Comparison of ENCODE assay signal across 8 mouse cellular contexts in the genomic region with DNA sequence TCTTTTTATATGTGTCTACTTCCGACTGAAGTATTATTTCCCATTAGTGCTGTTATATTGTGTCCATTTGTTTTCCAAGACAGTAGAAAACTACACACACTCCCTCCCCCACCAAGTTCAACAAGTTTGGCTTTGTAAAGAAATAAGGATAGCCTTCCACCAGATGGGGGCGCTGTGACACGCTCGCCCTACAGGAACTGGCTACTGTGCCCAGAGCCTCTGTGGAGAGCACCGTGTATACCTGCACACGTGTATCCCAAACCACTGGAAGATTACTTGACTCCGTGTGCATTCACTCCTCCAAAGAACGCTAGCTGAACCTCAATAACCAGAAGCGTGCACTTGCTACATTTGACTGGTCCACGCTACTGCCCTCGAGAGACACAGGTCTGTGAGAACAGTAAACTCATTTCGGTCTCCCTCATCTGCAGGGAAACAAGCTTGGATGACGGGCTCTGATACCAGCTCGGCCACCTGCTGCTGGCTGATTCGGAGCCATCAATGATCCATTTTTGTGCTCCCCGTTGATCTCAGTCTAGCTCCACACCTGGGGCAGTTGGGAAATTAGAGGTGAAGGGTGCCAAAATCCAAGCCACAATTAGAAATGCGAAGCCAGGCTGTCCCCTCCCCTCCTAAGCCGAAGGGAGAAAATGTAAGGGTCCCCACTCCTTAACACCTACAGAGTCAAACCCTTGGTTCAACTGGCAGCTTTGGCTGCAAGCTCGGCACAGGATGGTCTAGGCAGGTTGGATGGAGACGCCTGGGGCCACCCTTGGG. TPM values are rescaled to one million over a fixed set of nuclear protein-coding genes. Genes with fewer than 3 reads are reported as not detected.
DNase-seq lines count a peak whose midpoint lies in the region; ATAC-seq lines count a peak whose summit lies in the region.

A gene (plus strand): TSS at position 224 of the 777 bp plus-strand sequence.

- H3K27me3 ChIP-seq in embryonic facial prominence, embryonic 15.5 days, result 0 out of 2 replicates have a peak, but pooled peaks cover 8% of the 10 kb centered on the region
- peaks cover 21% of the 10 kb centered on the region; the same call in 1 of the 2 replicates for H3K27me3 ChIP-seq in heart, embryonic 13.5 days (replicated peaks)
- no peaks in the 10 kb centered on the region for H3K27me3 ChIP-seq in kidney, embryonic 16.5 days (ENCODE audit: insufficient read depth, low read length)

- peak within 1 kb of the TSS; percentile 16 for H3K9ac ChIP-seq in embryonic facial prominence, embryonic 15.5 days
- H3K9ac ChIP-seq in heart, embryonic 13.5 days, result peak within 1 kb of the TSS; percentile 80
- peak within 1 kb of the TSS; percentile 71 for H3K9ac ChIP-seq in kidney, embryonic 16.5 days (replicated peaks; ENCODE audit: low read length)

- ATAC-seq in embryonic facial prominence, embryonic 15.5 days (ENCODE audit: insufficient number of reproducible peaks, low FRiP score, low TSS enrichment, low read depth), result no peak
- ATAC-seq in heart, embryonic 13.5 days (ENCODE audit: extremely low read depth, insufficient number of reproducible peaks, low FRiP score, low TSS enrichment), result peak; percentile 28; the same call in 1 of the 2 replicates
- peak; percentile 69 for ATAC-seq in kidney, embryonic 16.5 days (ENCODE audit: low FRiP score, low TSS enrichment)

- H3K4me1 ChIP-seq in embryonic facial prominence, embryonic 15.5 days, result peaks cover 11% of the 10 kb centered on the region
- H3K4me1 ChIP-seq in heart, embryonic 13.5 days, result peaks cover 19% of the 10 kb centered on the region
- H3K4me1 ChIP-seq in kidney, embryonic 16.5 days (ENCODE audit: insufficient read depth, low read length), result peaks cover 16% of the 10 kb centered on the region

- H3K27ac ChIP-seq in embryonic facial prominence, embryonic 15.5 days (replicated peaks), result peak within 1 kb of the TSS; percentile 41
- peak within 1 kb of the TSS; percentile 71 for H3K27ac ChIP-seq in heart, embryonic 13.5 days (replicated peaks)
- H3K27ac ChIP-seq in kidney, embryonic 16.5 days (ENCODE audit: low read length), result peak within 1 kb of the TSS; percentile 88

- DNase-seq in ES-CJ7 (ENCODE audit: low read depth, low spot score), result peak; percentile 89
- DNase-seq in adrenal gland, postnatal 4 days (ENCODE audit: low spot score in 2 of 2), result peak; percentile 41 to 60
- peak; percentile 85 for DNase-seq in lung, postnatal 25 days (ENCODE audit: low spot score)
- peak; percentile 81 for DNase-seq in retina, embryonic 14.5 days (ENCODE audit: low spot score)
- DNase-seq in frontal cortex, postnatal 36 days (ENCODE audit: low spot score in 2 of 2), result no peak

- peak within 1 kb of the TSS; percentile 44 for H3K4me3 ChIP-seq in embryonic facial prominence, embryonic 15.5 days (replicated peaks)
- H3K4me3 ChIP-seq in heart, embryonic 13.5 days, result peak within 1 kb of the TSS; percentile 68
- peak within 1 kb of the TSS; percentile 55 for H3K4me3 ChIP-seq in kidney, embryonic 16.5 days (ENCODE audit: low read length)

- H3K36me3 ChIP-seq in embryonic facial prominence, embryonic 15.5 days, result peaks cover 3% of the 10 kb centered on the region; the same call in 1 of the 2 replicates
- no peaks in the 10 kb centered on the region for H3K36me3 ChIP-seq in heart, embryonic 13.5 days
- H3K36me3 ChIP-seq in kidney, embryonic 16.5 days (ENCODE audit: insufficient read depth, low read length), result no peaks in the 10 kb centered on the region

- H3K4me2 ChIP-seq in embryonic facial prominence, embryonic 15.5 days (replicated peaks), result peak within 1 kb of the TSS; percentile 47
- peak within 1 kb of the TSS; percentile 80 for H3K4me2 ChIP-seq in heart, embryonic 13.5 days
- peak within 1 kb of the TSS; percentile 73 for H3K4me2 ChIP-seq in kidney, embryonic 16.5 days (replicated peaks; ENCODE audit: low read depth, low read length)

- 3% methylated on average over 20 of the region's 20 CpGs for WGBS in embryonic facial prominence, embryonic 15.5 days
- WGBS in heart, embryonic 13.5 days, result 2% methylated on average over 20 of the region's 20 CpGs
- WGBS in kidney, embryonic 16.5 days, result 1% methylated on average over 20 of the region's 20 CpGs

- no peaks in the 10 kb centered on the region for H3K9me3 ChIP-seq in embryonic facial prominence, embryonic 15.5 days (replicated peaks)
- H3K9me3 ChIP-seq in heart, embryonic 13.5 days, result no peaks in the 10 kb centered on the region
- H3K9me3 ChIP-seq in kidney, embryonic 16.5 days (ENCODE audit: low read length), result no peaks in the 10 kb centered on the region

RNA-seq across cellular contexts. Expression of the gene that starts here (rescaled TPM):
- total RNA-seq in adrenal gland, postnatal 4 days (2021), result 10 to 100 TPM; 28.4 to 33.4 TPM
- polyA plus RNA-seq in embryonic facial prominence, embryonic 15.5 days (2015; fragmentation: Nextera tagmentation; extraction: Ambion mirVana), result 16.7 and 19.2 TPM in 2 replicates
- polyA plus RNA-seq in heart, embryonic 13.5 days (2015; fragmentation: Nextera tagmentation; extraction: Ambion mirVana), result 13.5 and 13.9 TPM in 2 replicates
- polyA plus RNA-seq in kidney, embryonic 16.5 days (2015; fragmentation: Nextera tagmentation; extraction: Ambion mirVana), result 29.3 and 36.5 TPM in 2 replicates

Comparison
In these comparisons a context has a peak if more than half of its experiments do, and no peak if none do; other contexts are left out.
1. DNase-seq: peak in ES-CJ7 (single experiment), adrenal gland, postnatal 4 days (2 of 2), lung, postnatal 25 days (single experiment) and retina, embryonic 14.5 days (single experiment); none in frontal cortex, postnatal 36 days (0 of 2).
2. H3K9ac ChIP-seq: peak in every context shown above with its lines; median percentile 80 in heart, embryonic 13.5 days; 71 in kidney, embryonic 16.5 days; 16 in embryonic facial prominence, embryonic 15.5 days.
3. Peak in every context shown above with its lines, with median percentiles within 50 percentile points of each other: H3K27ac ChIP-seq, H3K4me2 ChIP-seq and H3K4me3 ChIP-seq.